Mouse (Mus musculus): ENCODE measurements at regions not wholly inside any gene's neighbourhood (a gene's known extent, or its start where the extent isn't known, plus 50 kb on each side); places are given as distances from the start of the nearest gene placed in this dataset.

DNA sequence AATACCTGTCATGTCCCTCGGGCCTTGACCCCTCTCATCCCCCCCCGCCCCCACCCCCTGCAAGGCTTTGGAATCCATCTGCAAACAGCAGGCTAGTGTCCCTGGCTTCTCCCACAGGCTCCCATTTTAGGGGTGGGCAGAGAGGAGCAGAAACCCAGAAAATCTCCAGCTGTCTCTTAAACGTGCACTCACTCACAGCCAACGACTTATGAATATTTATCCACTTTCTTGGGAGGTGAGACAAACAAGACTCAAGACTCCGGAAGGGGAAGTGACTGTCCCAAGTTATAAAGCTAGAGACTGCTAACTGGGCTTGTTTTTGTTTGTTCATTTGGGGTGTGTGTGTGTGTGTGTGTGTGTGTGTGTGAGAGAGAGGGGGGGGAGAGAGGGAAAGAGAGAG lies 87.9 kb upstream of the Ptpn1 start:
- TF ChIP-seq CTCF (IDR thresholded peaks at IDR 0.05; ENCODE audit: extremely low read depth, insufficient read depth, low read length) (no peak), POLR2A (IDR thresholded peaks at IDR 0.05; ENCODE audit: extremely low read depth, insufficient read depth, low read length) (no peak)
